Mouse (Mus musculus) neural tube, embryonic 13.5 days (tissue): ENCODE results near the gene Ryr2. TPM values are rescaled to one million over a fixed set of nuclear protein-coding genes. Genes with fewer than 3 reads are reported as not detected.
A peak's percentile ranks its signal among the peaks of the same experiment; 100 is the strongest.

Experiments
- ATAC-seq: fragments of 200-750 bp; cut with Nextera tagmentation; 2 replicates; pipeline ENCODE4 v1.8.0; 2017; ENCODE audit warnings: low read depth, mild to moderate bottlenecking, moderate TSS enrichment, moderate library complexity
- H3K27ac ChIP-seq: fragments of 300-500 bp; sonication (generic); replicated peaks from 2 replicates; pipeline ENCODE4 v1.5.1; 2015; ENCODE audit warnings: moderate library complexity, mild to moderate bottlenecking, inconsistent platforms
- H3K27me3 ChIP-seq: fragments of 300-500 bp; sonication (generic); 2 replicates; pipeline ENCODE4 v1.6.1; 2015; ENCODE audit warnings: mild to moderate bottlenecking, inconsistent platforms
- H3K36me3 ChIP-seq: fragments of 300-500 bp; sonication (generic); 2 replicates; pipeline ENCODE4 v1.6.1; 2015; ENCODE audit warnings: mild to moderate bottlenecking, inconsistent platforms
- H3K4me1 ChIP-seq: fragments of 300-500 bp; sonication (generic); replicated peaks from 2 replicates; pipeline ENCODE4 v1.6.1; 2015; ENCODE audit warnings: inconsistent platforms
- H3K4me2 ChIP-seq: fragments of 300-500 bp; sonication (generic); 2 replicates; pipeline ENCODE4 v1.6.1; 2015; ENCODE audit warnings: inconsistent platforms, mild to moderate bottlenecking, moderate library complexity
- H3K4me3 ChIP-seq: fragments of 300-500 bp; sonication (generic); 2 replicates; pipeline ENCODE4 v1.5.1; 2015; ENCODE audit warnings: mild to moderate bottlenecking, inconsistent platforms
- H3K9ac ChIP-seq: fragments of 300-500 bp; sonication (generic); 2 replicates; pipeline ENCODE4 v1.6.1; 2015; ENCODE audit warnings: moderate library complexity, mild to moderate bottlenecking, inconsistent platforms
- H3K9me3 ChIP-seq: fragments of 300-500 bp; sonication (generic); 2 replicates; pipeline ENCODE4 v1.6.1; 2016; ENCODE audit warnings: inconsistent platforms
- WGBS: fragments of 180-500 bp; shearing (Covaris S2); methylation state at CpG from one replicate; pipeline ENCODE4 v1.1.7; 2015; 5-methylcytosine and 5-hydroxymethylcytosine counted together
- polyA plus RNA-seq: library from polyadenylated mRNA; unstranded; fragments of >200 nt; fragmentation: Nextera tagmentation; extraction: Ambion mirVana; gene quantifications from 2 replicates; pipeline ENCODE4 v1.2.1, GENCODE M21; 2015

Gene Ryr2
- polyA plus RNA-seq, 1 experiment from 2014 or later: 1.9 TPM

GRCm38 (mm10) chr13:12018046-12018445 lies 88.7 kb downstream of the Ryr2 start:
- Histone ChIP-seq H3K36me3 (no peaks in the 10 kb centered on the region), H3K4me3 (no peak overlapping the region), H3K9ac (no peak overlapping the region), H3K9me3 (no peaks in the 10 kb centered on the region), H3K4me1 (peaks cover 10% of the 10 kb centered on the region; the same call in 1 of the 2 replicates), H3K27ac (0 out of 2 replicates have a peak overlapping the region, but pooled peaks have one; percentile 2), H3K27me3 (no peaks in the 10 kb centered on the region), H3K4me2 (no peak overlapping the region)
- peak; percentile 52; the same call in 1 of the 2 replicates for ATAC-seq
- WGBS: 69% methylated on average over 9 of the region's 9 CpGs

DNA sequence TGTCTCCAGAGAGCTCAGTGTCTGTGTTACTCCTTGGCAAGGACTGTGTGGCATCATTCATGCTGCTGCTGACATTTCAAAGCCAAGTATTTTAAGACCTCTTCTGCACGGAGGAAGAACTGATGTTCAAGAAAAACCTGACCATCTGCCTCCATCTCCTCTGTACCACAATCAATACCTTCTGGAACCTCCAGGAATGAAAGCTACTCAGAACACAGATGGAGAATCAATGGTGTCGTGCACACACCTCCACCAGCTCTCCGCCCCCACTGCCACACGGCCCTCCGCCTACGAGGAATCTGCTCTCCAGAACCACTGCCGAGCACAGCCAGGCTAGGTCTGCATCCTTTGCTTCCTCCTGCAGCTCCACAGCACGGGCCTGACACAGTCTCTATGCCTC lies 92.8 kb downstream of the Ryr2 start:
- no peak overlapping the region for H3K9ac ChIP-seq
- no peak for ATAC-seq
- no peaks in the 10 kb centered on the region for H3K9me3 ChIP-seq
- H3K27me3 ChIP-seq: no peaks in the 10 kb centered on the region
- no peak overlapping the region for H3K4me2 ChIP-seq
- H3K4me1 ChIP-seq: peaks cover 17% of the 10 kb centered on the region; the same call in 1 of the 2 replicates
- H3K36me3 ChIP-seq: no peaks in the 10 kb centered on the region
- no peak overlapping the region for H3K27ac ChIP-seq
- no peak overlapping the region for H3K4me3 ChIP-seq
- WGBS: 81% methylated on average over 8 of the region's 8 CpGs

DNA sequence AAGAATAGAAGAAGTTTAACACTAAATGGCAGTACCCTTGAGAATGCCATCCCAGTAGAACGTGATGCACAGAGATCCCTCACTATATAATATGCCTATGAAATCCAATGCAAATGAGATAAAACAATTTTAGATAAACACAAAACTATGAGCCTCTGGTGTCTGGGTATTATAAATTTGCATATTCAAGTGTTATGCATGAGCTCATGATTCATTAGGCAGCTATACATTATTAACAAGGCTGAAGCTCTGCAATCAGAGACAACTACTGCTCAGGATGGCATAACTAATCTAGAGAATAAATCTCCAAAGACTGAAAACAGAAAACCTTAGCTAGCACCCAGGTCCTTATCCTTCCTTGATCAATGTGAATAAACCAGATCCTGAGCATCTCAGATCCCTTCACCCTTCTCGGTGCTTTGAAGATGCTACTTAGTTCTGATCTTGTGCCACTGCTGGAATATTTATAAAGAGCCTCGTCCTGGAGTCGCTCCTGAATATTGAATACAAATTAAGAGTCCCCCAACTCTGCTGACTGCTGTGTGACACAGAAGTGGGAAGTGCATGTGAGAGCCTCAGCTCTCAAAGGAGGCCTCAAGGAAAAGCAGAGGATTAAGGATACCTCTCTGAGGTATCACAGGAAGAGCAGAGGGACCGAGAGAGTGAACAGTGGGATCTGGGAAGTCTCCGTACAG lies 97.6 kb downstream of the Ryr2 start:
- no peak overlapping the region for H3K4me3 ChIP-seq
- no peaks in the 10 kb centered on the region for H3K36me3 ChIP-seq
- H3K4me1 ChIP-seq: peaks cover 7% of the 10 kb centered on the region; the same call in 1 of the 2 replicates
- no peaks in the 10 kb centered on the region for H3K9me3 ChIP-seq
- ATAC-seq: no peak
- H3K9ac ChIP-seq: no peak overlapping the region
- WGBS: 65% methylated on average over 6 of the region's 6 CpGs
- no peaks in the 10 kb centered on the region for H3K27me3 ChIP-seq
- no peak overlapping the region for H3K4me2 ChIP-seq
- H3K27ac ChIP-seq: no peak overlapping the region

DNA sequence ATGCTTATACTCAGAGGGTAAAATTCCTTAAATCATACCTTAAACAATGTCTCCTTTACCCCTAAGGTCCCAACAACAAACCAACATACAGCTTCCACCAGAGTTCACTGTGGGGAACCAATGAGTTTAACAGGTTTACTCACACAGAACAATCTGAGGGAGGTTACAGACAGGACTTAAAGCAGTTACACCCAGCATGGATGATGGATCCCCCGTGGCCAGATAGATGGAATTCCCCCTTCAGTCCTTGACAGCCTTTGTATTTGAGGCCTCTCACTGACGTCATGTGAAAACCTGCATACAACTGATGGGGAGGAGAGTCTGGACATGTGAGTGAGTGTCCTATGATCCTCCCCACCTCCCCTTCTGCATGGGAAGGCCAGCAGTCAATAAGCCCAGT lies 99.2 kb downstream of the Ryr2 start:
- no peak overlapping the region for H3K4me2 ChIP-seq
- H3K4me3 ChIP-seq: no peak overlapping the region
- H3K27me3 ChIP-seq: no peaks in the 10 kb centered on the region
- no peaks in the 10 kb centered on the region for H3K9me3 ChIP-seq
- ATAC-seq: no peak
- WGBS: 70% methylated on average over 2 of the region's 2 CpGs
- no peaks in the 10 kb centered on the region for H3K36me3 ChIP-seq
- H3K9ac ChIP-seq: no peak overlapping the region
- peaks cover 7% of the 10 kb centered on the region; the same call in 1 of the 2 replicates for H3K4me1 ChIP-seq
- H3K27ac ChIP-seq: no peak overlapping the region

DNA sequence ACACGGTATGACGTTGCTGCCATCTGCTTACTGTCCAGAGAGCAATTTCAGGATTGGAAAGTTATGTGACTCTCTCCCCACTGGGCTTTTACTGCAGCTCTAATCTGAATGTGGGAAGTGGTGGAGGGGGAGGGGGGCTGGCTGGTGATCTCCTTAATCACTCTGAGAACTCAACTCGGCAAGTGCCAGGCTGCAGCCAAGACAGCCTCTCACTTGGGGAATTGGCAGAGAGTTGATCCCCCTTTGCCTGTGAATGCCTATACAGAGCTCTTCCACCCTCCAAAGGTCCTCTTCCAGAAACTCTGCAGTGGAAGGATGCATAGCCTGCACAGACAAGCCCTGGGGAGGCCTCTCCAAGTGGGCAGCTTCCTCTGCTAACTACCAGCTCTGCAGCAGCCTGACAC lies 104.9 kb downstream of the Ryr2 start:
- no peak overlapping the region for H3K4me2 ChIP-seq
- no peak overlapping the region for H3K4me3 ChIP-seq
- no peak overlapping the region for H3K9ac ChIP-seq
- no peaks in the 10 kb centered on the region for H3K36me3 ChIP-seq
- no peaks in the 10 kb centered on the region for H3K9me3 ChIP-seq
- no peak overlapping the region for H3K27ac ChIP-seq
- peak; percentile 40; the same call in 1 of the 2 replicates for ATAC-seq
- no peaks in the 10 kb centered on the region for H3K27me3 ChIP-seq
- WGBS: 46% methylated on average over 3 of the region's 3 CpGs
- peaks cover 8% of the 10 kb centered on the region; the same call in 1 of the 2 replicates for H3K4me1 ChIP-seq

- Histone ChIP-seq H3K36me3 (no peaks in the 10 kb centered on the region), H3K27ac (no peak overlapping the region), H3K4me1 (peaks cover 8% of the 10 kb centered on the region; the same call in 1 of the 2 replicates), H3K27me3 (no peaks in the 10 kb centered on the region), H3K4me2 (no peak overlapping the region), H3K9me3 (no peaks in the 10 kb centered on the region), H3K9ac (no peak overlapping the region), H3K4me3 (no peak overlapping the region)
- 67% methylated on average over 4 of the region's 4 CpGs for WGBS
- ATAC-seq: no peak
Measured at GRCm38 (mm10) chr13:11999851-12000250, 106.9 kb downstream of the Ryr2 start.

DNA sequence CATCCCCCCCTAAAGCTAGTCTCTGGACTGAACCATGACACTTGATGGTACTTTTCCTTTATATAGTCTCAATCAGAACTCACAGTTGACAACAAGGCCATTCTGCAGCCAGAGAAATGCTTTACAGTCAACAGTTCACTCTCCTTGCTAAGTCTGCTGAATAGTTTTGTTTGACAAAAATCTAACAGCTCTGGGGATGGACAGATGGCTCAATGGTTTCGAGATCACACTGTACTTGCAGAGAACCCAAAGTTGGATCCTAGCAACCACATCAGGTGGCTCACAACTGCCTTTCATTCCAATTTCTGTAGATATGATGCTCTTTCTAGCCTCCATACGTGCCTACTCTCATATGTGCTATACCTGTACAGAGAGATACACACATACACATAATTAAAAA lies 109.4 kb downstream of the Ryr2 start:
- 83% methylated on average over 2 of the region's 2 CpGs for WGBS
- H3K9ac ChIP-seq: no peak overlapping the region
- no peaks in the 10 kb centered on the region for H3K27me3 ChIP-seq
- no peaks in the 10 kb centered on the region for H3K9me3 ChIP-seq
- H3K36me3 ChIP-seq: no peaks in the 10 kb centered on the region
- peaks cover 8% of the 10 kb centered on the region; the same call in 1 of the 2 replicates for H3K4me1 ChIP-seq
- no peak for ATAC-seq
- no peak overlapping the region for H3K4me2 ChIP-seq
- H3K27ac ChIP-seq: no peak overlapping the region
- H3K4me3 ChIP-seq: no peak overlapping the region

DNA sequence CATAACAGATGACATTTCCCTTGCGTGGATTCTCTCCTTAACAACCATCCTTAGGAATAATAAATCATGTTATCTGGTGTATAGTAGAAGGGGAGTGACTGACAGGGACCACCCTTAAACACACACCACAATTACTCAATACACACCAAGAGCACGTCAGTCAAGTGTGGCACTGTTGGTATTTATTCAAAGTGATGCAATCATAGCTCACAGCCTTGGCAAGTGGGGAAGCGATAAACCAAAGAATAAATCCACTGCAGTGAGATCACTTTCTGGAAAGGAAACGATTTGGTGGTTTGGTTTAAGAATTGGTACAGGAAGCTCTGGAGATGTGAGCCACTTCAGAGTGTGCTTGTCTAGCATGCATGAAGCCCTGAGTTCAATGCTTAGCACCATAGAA lies 119.2 kb downstream of the Ryr2 start:
- no peak overlapping the region for H3K4me2 ChIP-seq
- no peak overlapping the region for H3K4me3 ChIP-seq
- no peaks in the 10 kb centered on the region for H3K36me3 ChIP-seq
- H3K9me3 ChIP-seq: no peaks in the 10 kb centered on the region
- WGBS: 75% methylated on average over 4 of the region's 4 CpGs
- H3K27me3 ChIP-seq: no peaks in the 10 kb centered on the region
- H3K27ac ChIP-seq: no peak overlapping the region
- no peak for ATAC-seq
- no peak overlapping the region for H3K9ac ChIP-seq
- H3K4me1 ChIP-seq: no peaks in the 10 kb centered on the region

GRCm38 (mm10) chr13:11985056-11985455 lies 121.7 kb downstream of the Ryr2 start:
- 96% methylated on average over 3 of the region's 3 CpGs for WGBS
- no peak overlapping the region for H3K27ac ChIP-seq
- ATAC-seq: no peak
- no peaks in the 10 kb centered on the region for H3K36me3 ChIP-seq
- H3K4me2 ChIP-seq: no peak overlapping the region
- no peak overlapping the region for H3K4me3 ChIP-seq
- H3K4me1 ChIP-seq: no peaks in the 10 kb centered on the region
- H3K9me3 ChIP-seq: no peaks in the 10 kb centered on the region
- no peaks in the 10 kb centered on the region for H3K27me3 ChIP-seq
- H3K9ac ChIP-seq: no peak overlapping the region

- no peak overlapping the region for H3K9ac ChIP-seq
- no peak overlapping the region for H3K27ac ChIP-seq
- H3K9me3 ChIP-seq: no peaks in the 10 kb centered on the region
- H3K36me3 ChIP-seq: no peaks in the 10 kb centered on the region
- H3K4me3 ChIP-seq: no peak overlapping the region
- no peaks in the 10 kb centered on the region for H3K27me3 ChIP-seq
- H3K4me2 ChIP-seq: no peak overlapping the region
- H3K4me1 ChIP-seq: no peaks in the 10 kb centered on the region
- no peak for ATAC-seq
Measured at GRCm38 (mm10) chr13:11978997-11979396, 127.7 kb downstream of the Ryr2 start.

DNA sequence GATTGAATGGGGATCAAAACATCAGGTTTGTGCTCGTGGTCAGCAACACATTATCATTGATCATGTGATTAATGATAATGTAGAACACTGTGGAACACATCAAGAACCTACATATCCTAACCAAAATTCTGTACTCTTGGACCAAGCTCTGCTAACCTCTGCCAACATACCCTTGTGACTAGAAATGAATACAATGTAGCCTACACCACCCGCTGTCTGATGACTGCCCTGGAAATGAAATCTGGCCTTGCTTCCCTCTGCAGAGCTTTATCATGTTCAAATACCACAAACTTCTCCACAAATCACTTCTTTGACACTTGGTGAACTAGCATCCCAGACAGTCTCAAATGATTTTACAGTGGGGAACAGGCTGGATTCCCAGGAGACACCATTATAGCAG lies 128.4 kb downstream of the Ryr2 start:
- H3K36me3 ChIP-seq: no peaks in the 10 kb centered on the region
- no peak overlapping the region for H3K4me3 ChIP-seq
- no peaks in the 10 kb centered on the region for H3K27me3 ChIP-seq
- no peak overlapping the region for H3K27ac ChIP-seq
- H3K9me3 ChIP-seq: no peaks in the 10 kb centered on the region
- 81% methylated on average over 2 of the region's 2 CpGs for WGBS
- H3K4me2 ChIP-seq: no peak overlapping the region
- no peaks in the 10 kb centered on the region for H3K4me1 ChIP-seq
- ATAC-seq: no peak
- H3K9ac ChIP-seq: no peak overlapping the region

GRCm38 (mm10) chr13:11977606-11978005 lies 129.1 kb downstream of the Ryr2 start:
- 86% methylated on average over 4 of the region's 4 CpGs for WGBS
- ATAC-seq: no peak
- no peak overlapping the region for H3K4me2 ChIP-seq
- no peak overlapping the region for H3K27ac ChIP-seq
- no peaks in the 10 kb centered on the region for H3K36me3 ChIP-seq
- H3K4me1 ChIP-seq: no peaks in the 10 kb centered on the region
- no peaks in the 10 kb centered on the region for H3K9me3 ChIP-seq
- no peak overlapping the region for H3K9ac ChIP-seq
- no peaks in the 10 kb centered on the region for H3K27me3 ChIP-seq
- H3K4me3 ChIP-seq: no peak overlapping the region

DNA sequence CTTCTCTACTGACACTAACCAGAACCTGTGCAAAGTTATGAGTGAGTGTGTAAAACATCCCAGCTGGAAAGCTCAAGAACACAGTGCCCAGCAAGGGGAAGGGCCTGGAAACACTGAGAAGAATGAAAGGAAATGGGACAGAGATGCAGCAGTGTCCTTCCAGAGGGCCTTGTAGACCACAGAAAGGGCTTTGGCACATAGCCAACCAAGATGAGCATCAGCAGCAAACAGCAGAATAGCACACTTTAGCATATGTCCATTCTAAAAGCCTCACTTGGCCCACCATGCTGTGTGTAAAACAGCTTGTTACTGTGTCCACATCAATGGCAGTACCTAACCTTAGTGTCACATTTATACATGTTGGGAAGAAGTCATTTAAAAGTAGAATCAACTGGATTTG lies 142.4 kb downstream of the Ryr2 start:
- Histone ChIP-seq H3K4me3 (no peak overlapping the region), H3K36me3 (no peaks in the 10 kb centered on the region), H3K4me1 (no peaks in the 10 kb centered on the region), H3K9me3 (no peaks in the 10 kb centered on the region), H3K27ac (no peak overlapping the region), H3K4me2 (no peak overlapping the region), H3K27me3 (no peaks in the 10 kb centered on the region), H3K9ac (no peak overlapping the region)
- no peak for ATAC-seq
